Mouse (Mus musculus): Measurements from ENCODE around the gene Thyn1.

- TF ChIP-seq POLR2A (IDR thresholded peaks at IDR 0.05; ENCODE audit: low read depth, low read length) (peak; percentile 57; the same call in 1 of the 2 replicates), EP300 (IDR thresholded peaks at IDR 0.05; ENCODE audit: low read length) (no peak), E2F4 (IDR thresholded peaks at IDR 0.05; ENCODE audit: insufficient replicate concordance, low read depth, low read length) (no peak), MYC (IDR thresholded peaks at IDR 0.05; ENCODE audit: low read depth, low read length) (no peak)
Observed at GRCm38 (mm10) chr9:27030763-27031100, 31.2 kb downstream of the Thyn1 start.

Data from CH12.LX (cell line).